Mouse (Mus musculus) urinary bladder, postnatal 25 days (tissue): Measurements from ENCODE around the gene Olfr624.
"Not testable (repeated sequence)": the region's sequence is repeated elsewhere in the genome, so short reads cannot be mapped to it uniquely, and the experiment has no call there.

Experiments used
- DNase-seq: peaks from one replicate; pipeline ENCODE4 v3.0.0; 2022; ENCODE audit warnings: low spot score

The Olfr624 gene

DNA sequence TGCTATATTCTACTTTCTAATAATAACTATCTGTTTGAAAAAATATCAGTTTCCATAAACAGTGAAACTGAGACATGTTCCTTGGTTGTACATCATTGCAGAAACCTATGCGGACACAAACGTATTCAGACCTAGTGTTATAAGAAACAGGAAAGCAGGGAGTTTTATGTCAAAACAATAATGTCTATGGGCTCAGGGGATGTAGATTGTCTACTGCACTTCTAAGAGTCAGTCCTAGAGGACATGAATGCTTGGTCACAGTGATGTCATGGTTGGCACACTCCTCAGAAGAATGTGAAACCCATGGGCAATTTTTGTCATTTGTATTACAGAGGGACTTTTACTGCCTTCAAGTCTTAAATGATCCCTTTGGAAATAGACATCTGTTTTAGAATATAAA, at the start of gene Olfr624:
Gene Olfr624 (minus strand): TSS at position 101 of the 400 bp plus-strand sequence.
- no peak for DNase-seq

DNA sequence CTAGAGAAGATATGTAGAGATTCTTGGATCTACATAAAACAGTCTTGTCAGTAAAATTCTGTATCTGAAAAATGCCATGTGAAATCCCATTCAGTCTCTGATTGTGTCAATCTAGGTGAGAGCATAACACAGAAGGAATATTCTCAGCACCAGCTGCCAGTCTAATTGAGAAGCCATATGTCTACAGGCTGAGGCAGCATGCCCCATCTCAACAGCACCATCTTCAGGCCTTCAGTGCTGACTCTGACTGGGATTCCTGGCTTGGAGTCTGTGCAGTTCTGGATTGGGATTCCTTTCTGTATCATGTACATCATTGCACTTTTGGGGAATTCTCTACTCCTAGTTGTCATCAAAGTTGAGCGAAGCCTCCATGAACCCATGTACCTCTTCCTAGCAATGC, 45.4 kb upstream of the Olfr624 start:
- DNase-seq: not testable (repeated sequence)

DNA sequence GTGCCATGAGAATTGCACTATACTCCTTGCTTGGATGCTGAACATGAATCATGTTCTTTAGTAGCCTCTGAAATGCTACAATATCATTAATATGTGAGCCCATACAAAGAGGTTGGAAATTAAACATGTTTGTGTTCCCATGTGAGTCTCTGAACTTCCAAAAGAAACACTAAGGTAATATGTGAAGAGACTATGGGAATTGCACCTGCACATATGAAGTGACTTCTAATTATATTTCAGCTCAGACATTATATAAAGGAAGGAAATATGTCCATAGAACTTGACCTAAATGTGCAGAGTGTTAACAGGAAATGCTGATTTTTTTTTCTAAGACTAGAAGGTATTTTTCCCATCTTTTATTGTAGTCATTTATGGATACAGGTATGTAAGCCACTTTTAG, 43.4 kb upstream of the Olfr624 start, which contains the start of gene Olfr243:
Gene Olfr243 (plus strand): TSS at position 301 of the 400 bp plus-strand sequence.
- DNase-seq: no peak

DNA sequence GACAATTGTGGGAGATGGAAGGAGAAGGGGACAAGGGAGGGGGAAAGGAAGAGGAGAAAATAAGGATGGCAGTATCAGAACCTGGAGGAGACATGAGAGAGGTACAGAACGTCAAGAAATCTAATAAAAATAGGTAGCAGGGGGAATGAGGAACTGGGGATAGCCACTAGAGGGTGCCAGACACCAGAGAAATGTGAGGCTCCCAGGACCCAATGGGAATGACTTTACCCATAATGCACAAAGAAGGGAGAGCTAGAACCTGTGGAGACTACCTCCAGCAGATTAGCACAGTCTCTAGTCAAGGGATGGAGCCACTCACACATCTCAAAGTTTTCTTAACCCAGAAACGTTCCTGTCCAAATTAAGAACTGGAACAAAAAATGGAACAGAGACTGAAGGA, 41.0 kb upstream of the Olfr624 start:
- peak; percentile 2 for DNase-seq

DNA sequence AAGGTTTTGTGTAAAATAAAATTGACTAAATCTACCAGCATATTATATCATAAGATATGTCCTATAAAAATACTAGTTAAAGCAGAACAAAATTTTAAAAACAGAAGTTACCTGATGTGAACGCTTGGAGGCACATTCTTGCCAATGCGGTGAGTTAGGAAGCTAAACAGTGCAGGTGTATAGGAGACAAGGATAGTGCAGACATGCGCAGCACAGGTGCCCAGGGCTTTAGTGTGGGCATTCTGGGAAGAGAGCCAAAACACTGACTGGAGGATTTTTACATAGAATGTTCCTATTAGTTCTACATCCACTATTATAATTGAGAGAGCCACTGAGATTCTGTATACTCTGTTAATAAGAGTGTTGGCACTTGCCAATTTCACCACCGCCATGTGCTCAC, 28.5 kb upstream of the Olfr624 start:
- DNase-seq: no peak

DNA sequence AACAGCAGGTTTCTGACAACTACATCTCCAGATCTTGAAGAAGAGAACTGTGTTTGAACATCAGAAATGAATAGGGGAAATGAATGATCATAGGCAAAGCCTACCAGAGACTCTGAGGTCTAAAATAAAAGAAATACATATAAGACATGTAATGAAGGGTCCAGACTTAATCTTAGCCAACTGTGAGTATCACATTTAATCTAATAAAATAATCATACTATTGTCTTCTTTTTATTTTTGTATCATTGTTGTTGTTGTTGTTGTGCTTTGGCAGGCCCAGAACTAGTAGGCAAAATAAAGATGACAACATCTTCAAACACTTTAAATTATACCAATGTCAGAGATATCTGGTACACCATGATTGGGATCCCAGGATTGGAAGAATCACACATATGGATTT, 11.4 kb upstream of the Olfr624 start, which contains the start of gene Olfr625-ps1:
Gene Olfr625-ps1 (plus strand): TSS at position 301 of the 400 bp plus-strand sequence.
- no peak for DNase-seq

DNA sequence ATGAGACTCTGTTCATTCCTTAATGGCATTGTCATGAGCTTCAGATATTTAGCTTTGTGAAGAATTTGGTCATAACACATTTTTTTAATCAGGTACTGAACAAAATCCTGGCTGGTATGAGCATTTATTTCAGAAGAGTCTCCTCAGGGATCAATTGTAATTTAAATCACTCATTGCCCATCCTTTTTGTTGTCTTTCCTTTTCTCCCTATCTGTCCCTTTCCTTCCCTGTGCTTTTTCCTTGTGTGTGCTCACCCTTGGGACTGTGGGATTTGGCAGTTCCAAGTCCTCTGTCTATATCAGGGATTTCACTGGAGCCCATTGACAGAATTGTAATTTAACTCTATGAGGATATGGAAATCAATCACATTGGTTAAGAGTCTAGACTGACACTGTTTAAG, 7.4 kb downstream of the Olfr624 start, which contains the start of gene Olfr623:
Gene Olfr623 (minus strand): TSS at position 101 of the 400 bp plus-strand sequence.
- no peak for DNase-seq

DNA sequence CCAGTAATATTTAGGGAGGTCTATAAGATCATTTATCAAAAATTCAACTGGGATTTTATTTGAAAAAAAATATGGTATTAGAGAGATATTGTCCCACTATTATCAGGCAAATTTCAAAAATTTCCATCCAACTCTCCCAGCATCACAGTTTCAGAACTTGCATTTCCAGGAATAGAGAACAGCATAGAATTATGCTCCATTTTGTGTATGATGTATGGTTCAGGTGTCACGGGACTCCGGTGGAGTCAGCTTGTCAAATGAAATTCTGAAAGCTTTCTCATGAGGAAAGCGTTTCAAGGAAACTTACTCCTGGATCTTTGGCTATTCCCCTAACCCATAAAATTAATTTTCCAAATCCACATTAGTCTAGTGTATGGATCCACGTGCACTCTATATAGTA, 26.9 kb downstream of the Olfr624 start:
- no peak for DNase-seq

DNA sequence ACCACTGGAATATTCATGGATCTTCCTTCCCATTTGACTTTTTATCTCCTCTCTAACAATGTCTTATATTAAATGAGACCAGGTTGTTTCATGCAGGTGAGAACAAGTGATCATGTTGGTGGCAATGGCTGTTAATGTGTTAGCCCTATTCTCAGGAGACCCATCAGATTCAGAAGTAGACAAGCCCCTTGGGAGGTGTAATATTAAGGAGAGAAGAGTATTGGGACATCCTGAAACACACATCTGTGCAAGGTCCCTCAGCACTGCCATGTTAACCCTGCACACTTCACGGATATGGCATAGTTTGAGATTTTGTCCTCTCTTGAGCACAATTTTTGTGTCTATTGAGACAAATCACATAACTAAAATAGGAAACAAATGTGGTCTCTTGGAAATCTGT, 28.4 kb downstream of the Olfr624 start, which contains the start of gene Olfr622:
Gene Olfr622 (minus strand): TSS at position 101 of the 400 bp plus-strand sequence.
- no peak for DNase-seq

DNA sequence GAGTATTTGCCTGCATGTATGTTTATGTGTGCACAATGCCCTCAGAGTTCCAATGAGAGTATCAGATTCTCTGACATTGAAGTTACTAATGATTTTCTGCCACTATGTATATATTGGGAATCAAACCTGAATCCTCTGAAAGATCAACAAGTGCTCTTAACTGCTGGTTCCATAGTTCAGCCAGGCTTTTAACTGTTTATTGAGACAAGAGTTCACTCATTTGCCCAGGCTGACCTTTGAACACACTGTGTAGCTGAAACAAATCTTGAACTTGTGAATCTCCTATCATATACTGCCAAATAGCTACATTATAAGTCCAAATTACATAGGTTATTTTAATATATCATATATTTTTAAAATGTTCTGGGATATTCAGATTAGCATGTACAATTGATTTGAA, 34.2 kb downstream of the Olfr624 start:
- no peak for DNase-seq
